Mouse (Mus musculus) kidney, adult 2 months (tissue): Measurements from ENCODE around the gene Nrarp. TPM values are rescaled to one million over a fixed set of nuclear protein-coding genes. Genes with fewer than 3 reads are reported as not detected.

Source experiments
- DNase-seq: peaks from one replicate; pipeline ENCODE4 v3.0.0; 2021
- H3K27ac ChIP-seq: fragments of 200-500 bp; 2 replicates; pipeline ENCODE4 v1.5.1; 2012; ENCODE audit warnings: low read depth, low read length, control low read depth, inconsistent platforms; ENCODE audit not compliant: insufficient read depth
- H3K27me3 ChIP-seq: fragments of 200-500 bp; replicated peaks from 2 replicates; pipeline ENCODE4 v1.6.1; 2012; ENCODE audit warnings: mild to moderate bottlenecking, moderate library complexity, low read length, inconsistent platforms; ENCODE audit not compliant: control insufficient read depth, insufficient read depth
- H3K36me3 ChIP-seq: fragments of 200-500 bp; 2 replicates; pipeline ENCODE4 v1.6.1; 2012; ENCODE audit warnings: mild to moderate bottlenecking, moderate library complexity, low read length, inconsistent platforms; ENCODE audit not compliant: control insufficient read depth, insufficient read depth
- H3K4me1 ChIP-seq: fragments of 200-500 bp; 2 replicates; pipeline ENCODE4 v1.6.1; 2011; ENCODE audit warnings: low read length; ENCODE audit not compliant: control insufficient read depth, insufficient read depth
- H3K4me3 ChIP-seq: fragments of 200-500 bp; 2 replicates; pipeline ENCODE4 v1.5.1; 2011; ENCODE audit warnings: mild to moderate bottlenecking, low read depth, low read length, control low read depth; ENCODE audit not compliant: insufficient read depth
- CTCF ChIP-seq: fragments of 200-500 bp; conservative IDR thresholded peaks from 2 replicates; pipeline ENCODE4 v1.5.1; 2011; ENCODE audit warnings: low read depth, mild to moderate bottlenecking, control low read depth, low read length, moderate library complexity, mixed read lengths; ENCODE audit not compliant: insufficient read depth, insufficient read length
- POLR2A ChIP-seq: fragments of 200-500 bp; IDR thresholded peaks from one replicate; pipeline ENCODE4 v1.6.1; 2011; ENCODE audit warnings: low read depth, low read length, control low read depth
- WGBS: fragments of 180-500 bp; shearing (Covaris S2); methylation state at CpG from one replicate; pipeline ENCODE4 v1.1.7; 2018; 5-methylcytosine and 5-hydroxymethylcytosine counted together
- polyA plus RNA-seq: library from polyadenylated mRNA; depleted of rRNA; stranded (reverse); fragments of >200 nt; gene quantifications from 2 replicates; pipeline ENCODE4 v1.2.3, GENCODE M21; 2012

The Nrarp gene
- polyA plus RNA-seq, 1 experiment, result 5.7 TPM

DNA sequence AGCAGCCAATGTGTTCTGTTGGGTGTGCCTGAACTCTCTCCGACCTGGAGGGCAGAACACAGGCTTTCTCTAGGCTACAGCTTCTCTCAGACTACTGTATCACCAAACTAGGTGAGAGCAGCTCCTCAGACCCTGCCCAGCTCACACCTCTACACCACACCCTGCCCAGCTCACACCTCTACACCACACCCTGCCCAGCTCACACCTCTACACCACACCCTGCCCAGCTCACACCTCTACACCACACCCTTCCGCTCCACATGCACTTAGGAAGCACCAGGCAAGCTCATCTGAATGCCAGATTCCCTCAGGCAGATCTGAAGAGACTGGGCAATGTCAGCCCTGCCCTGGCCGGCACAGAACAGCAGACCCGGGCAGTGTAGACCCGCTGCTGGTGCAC lies 32.7 kb upstream of the Nrarp start:
- Histone ChIP-seq H3K36me3 (no peaks in the 10 kb centered on the region), H3K27ac (no peak overlapping the region), H3K27me3 (no peaks in the 10 kb centered on the region), H3K4me3 (no peak overlapping the region), H3K4me1 (0 out of 2 replicates have a peak, but pooled peaks cover 3% of the 10 kb centered on the region)
- 85% methylated on average over 5 of the region's 5 CpGs for WGBS
- no peak for DNase-seq
- no peak for TF ChIP-seq POLR2A
- no peak for TF ChIP-seq CTCF

DNA sequence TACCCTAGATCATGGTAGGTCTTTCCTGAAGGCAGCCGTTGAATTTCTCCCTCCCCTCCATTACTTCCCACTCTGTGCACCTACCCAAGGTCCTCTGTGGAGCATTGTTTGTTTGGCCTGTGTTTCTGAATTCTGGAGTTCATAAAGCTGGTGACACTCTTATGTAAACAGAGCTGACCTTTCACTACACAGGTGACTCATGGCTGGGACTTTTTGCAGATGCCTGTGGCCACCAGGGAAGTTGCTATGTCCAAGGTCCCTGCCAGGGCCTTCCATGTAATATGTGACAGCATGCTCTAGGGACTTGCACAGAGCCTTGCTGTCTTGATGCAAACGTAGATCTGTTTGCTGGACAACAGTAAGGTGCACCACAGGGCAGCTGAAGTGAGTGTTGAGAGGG lies 30.9 kb upstream of the Nrarp start:
- Histone ChIP-seq H3K36me3 (no peaks in the 10 kb centered on the region), H3K27ac (no peak overlapping the region), H3K4me1 (0 out of 2 replicates have a peak, but pooled peaks cover 3% of the 10 kb centered on the region), H3K27me3 (no peaks in the 10 kb centered on the region), H3K4me3 (no peak overlapping the region)
- 92% methylated on average over 2 of the region's 2 CpGs for WGBS
- no peak for TF ChIP-seq CTCF
- TF ChIP-seq POLR2A, result no peak
- no peak for DNase-seq

DNA sequence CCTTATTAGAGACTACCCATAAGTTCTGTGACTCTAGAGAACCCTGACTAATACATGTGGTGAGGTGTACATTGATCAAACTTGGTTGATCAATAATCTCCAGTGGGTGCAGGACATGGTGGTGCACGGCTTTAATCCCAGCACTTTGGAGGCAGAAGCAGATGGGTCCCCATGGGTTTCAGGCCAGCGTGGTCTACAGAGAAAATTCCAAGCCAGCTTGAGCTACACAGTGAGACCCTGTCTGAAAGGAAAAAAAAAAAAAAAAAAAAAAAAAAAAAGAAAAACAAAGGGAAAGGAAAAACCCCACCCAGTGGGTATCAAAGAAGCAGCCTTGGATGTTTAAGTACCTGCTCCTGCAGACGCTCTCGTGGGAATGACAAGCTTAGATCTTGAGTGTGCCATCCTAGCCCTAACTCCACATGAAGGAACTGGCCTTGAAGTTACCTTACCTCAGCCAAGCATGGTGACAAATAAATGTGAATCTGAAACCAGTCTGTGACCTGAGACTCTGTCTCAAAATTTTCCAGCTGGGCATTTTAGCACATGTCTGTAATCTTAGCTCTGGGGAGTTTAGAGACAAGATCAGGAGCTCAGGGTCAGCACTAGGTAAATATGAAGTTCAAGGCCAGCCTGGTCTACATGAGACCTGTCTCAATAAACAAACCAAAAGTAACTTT lies 29.1 kb upstream of the Nrarp start:
- WGBS, result 70% methylated on average over 4 of the region's 4 CpGs
- TF ChIP-seq POLR2A (no peak), CTCF (no peak)
- Histone ChIP-seq H3K4me1 (no peaks in the 10 kb centered on the region), H3K27ac (no peak overlapping the region), H3K27me3 (no peaks in the 10 kb centered on the region), H3K36me3 (no peaks in the 10 kb centered on the region), H3K4me3 (no peak overlapping the region)
- DNase-seq, result no peak

DNA sequence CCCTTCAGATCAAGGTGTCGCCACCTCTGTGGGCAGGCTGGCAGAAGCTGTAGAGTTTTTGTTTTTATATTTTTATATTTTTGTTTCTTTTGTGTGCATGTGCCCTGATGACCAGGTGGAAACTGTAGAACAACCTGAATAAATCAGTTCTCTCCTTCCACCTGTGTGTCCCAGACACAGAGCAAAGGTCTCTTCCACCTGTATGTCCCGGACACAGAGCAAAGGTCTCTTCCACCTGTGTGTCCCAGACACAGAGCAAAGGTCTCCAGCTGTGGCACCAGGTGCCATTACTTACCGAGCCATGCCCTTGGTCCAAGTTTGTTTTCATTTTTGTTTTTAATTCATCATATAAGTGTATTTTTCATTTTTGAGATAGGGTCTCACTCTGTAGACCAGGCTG lies 24.4 kb upstream of the Nrarp start:
- peak; percentile 40 for DNase-seq
- 68% methylated on average over 3 of the region's 3 CpGs for WGBS
- Histone ChIP-seq H3K36me3 (no peaks in the 10 kb centered on the region), H3K4me3 (no peak overlapping the region), H3K4me1 (no peaks in the 10 kb centered on the region), H3K27me3 (no peaks in the 10 kb centered on the region), H3K27ac (no peak overlapping the region)
- TF ChIP-seq CTCF (no peak), POLR2A (no peak)

DNA sequence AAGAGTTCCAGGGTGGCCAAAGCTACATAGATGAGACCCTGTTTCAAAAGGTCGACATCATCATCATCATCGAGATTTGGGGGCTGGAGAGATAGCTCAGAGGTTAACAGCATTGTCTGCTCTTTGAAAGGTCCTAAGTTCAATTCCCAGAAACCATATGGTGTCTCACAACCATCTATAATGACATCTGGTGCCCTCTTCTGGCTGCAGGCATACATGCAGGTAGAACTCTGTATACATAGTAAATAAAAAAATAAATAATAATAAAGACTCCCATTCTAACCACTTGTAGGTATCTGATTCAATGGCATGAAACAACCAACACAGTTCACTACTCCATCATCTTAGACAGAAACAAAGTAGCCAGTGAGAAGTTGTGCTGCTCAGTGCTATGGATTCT lies 23.6 kb upstream of the Nrarp start:
- Histone ChIP-seq H3K36me3 (no peaks in the 10 kb centered on the region), H3K4me3 (no peak overlapping the region), H3K4me1 (no peaks in the 10 kb centered on the region), H3K27ac (no peak overlapping the region), H3K27me3 (no peaks in the 10 kb centered on the region)
- DNase-seq, result no peak
- 46% methylated on average over 2 of the region's 2 CpGs for WGBS
- no peak for TF ChIP-seq POLR2A
- no peak for TF ChIP-seq CTCF

DNA sequence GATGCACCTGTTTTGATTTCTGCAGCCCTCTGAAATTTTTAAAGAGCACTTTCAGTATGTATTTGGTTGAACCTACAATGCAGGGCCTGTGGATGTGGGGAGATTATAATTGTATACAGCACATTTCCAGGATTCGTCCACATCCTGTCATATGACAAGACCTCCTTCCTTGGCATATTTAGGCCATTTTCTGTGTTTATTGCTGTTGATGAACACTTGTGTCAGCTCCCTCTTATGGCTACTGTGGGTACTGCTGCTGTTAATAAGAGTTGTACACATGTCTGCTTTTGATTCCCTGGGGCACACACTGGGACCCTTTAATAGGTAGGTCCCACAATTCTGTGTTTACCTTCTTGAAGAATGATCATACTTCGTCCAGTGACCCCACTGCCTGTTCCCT lies 22.9 kb upstream of the Nrarp start:
- no peaks in the 10 kb centered on the region for H3K27me3 ChIP-seq
- 60% methylated on average over 2 of the region's 2 CpGs for WGBS
- no peak overlapping the region for H3K27ac ChIP-seq
- no peaks in the 10 kb centered on the region for H3K36me3 ChIP-seq
- peak; percentile 73 for DNase-seq
- TF ChIP-seq CTCF (no peak), POLR2A (no peak)
- H3K4me1 ChIP-seq, result no peaks in the 10 kb centered on the region; the same call in 1 of the 2 replicates
- no peak overlapping the region for H3K4me3 ChIP-seq

DNA sequence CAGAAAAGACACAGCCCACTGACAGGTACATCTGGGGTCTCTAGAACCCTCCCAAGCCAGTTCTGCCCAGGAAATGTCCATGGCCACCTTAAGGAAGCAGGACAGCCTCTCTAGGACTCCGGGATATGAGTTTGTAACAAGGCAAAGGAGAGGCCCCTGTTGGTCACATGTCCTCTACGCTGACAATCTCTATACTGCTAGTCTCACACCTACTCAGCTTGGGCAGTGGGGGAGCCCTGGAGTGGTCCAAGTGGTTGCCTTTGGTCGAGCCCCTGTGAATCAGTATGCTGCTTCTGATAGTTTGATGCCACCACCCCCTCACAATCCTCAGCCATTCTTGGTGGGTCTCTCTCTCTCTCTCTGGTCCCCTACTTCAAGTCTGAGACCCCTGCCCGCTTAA lies 13.1 kb upstream of the Nrarp start:
- no peak for TF ChIP-seq CTCF
- no peak for TF ChIP-seq POLR2A
- H3K27ac ChIP-seq, result no peak overlapping the region
- WGBS, result 39% methylated on average over 4 of the region's 4 CpGs
- no peak for DNase-seq
- no peaks in the 10 kb centered on the region for H3K27me3 ChIP-seq
- peaks cover 14% of the 10 kb centered on the region; the same call in 1 of the 2 replicates for H3K4me1 ChIP-seq
- H3K36me3 ChIP-seq, result no peaks in the 10 kb centered on the region
- peak overlapping the region; percentile 34 for H3K4me3 ChIP-seq
